Mouse (Mus musculus) gastrocnemius, adult 2 months (tissue): ENCODE results near the gene Mesd. TPM values are rescaled to one million over a fixed set of nuclear protein-coding genes. Genes with fewer than 3 reads are reported as not detected.
A peak's percentile ranks its signal among the peaks of the same experiment; 100 is the strongest.

Experiments
- DNase-seq: peaks from one replicate; pipeline ENCODE4 v3.0.0; 2022
- H3K27ac ChIP-seq: fragments of 200-600 bp; 2 replicates; pipeline ENCODE4 v1.8.1; 2022; ENCODE audit warnings: mild to moderate bottlenecking
- H3K4me3 ChIP-seq: fragments of 200-600 bp; 2 replicates; pipeline ENCODE4 v1.8.1; 2022; ENCODE audit warnings: mild to moderate bottlenecking, moderate library complexity
- CTCF ChIP-seq: fragments of 200-600 bp; IDR thresholded peaks from 2 replicates; pipeline ENCODE4 v1.8.1; 2022; ENCODE audit warnings: antibody characterized with exemption, mild to moderate bottlenecking, moderate library complexity
- intact Hi-C: fragments of 180-260 bp; cut with DNase I; formaldehyde crosslinking; loops from one replicate; pipeline ENCODE4 v1.15.1; 2025
- total RNA-seq, 2 experiments: library from RNA; stranded (reverse); gene quantifications; 2 replicates each; pipeline ENCODE4 v1.2.3; 2021

Mesd gene
- total RNA-seq, 2 experiments from 2014 or later, result 22.2 to 33.3 TPM

DNA sequence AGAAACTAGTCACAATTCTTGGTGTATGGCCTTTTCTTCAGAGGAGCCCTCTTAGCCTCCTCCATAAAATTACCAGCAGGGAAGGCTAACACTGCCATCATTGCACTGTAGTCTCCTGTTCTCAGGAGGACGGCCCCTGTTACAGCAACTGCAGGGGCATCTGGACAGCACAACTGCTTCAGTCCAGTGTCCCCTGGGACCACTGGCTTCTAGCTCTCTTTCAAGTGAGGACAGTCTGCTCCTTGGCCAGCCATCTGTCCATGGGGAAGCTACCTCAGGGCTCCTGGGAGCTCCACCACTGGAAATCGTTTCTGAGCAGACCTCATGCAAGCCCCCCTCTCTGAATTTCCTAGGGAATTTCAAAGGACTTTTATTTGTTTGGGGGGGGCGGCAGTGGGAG lies 16.3 kb downstream of the Mesd start:
- TF ChIP-seq CTCF, result no peak
- no peak overlapping the region for H3K27ac ChIP-seq
- no peak overlapping the region for H3K4me3 ChIP-seq
- intact Hi-C loops, result no loop called here
- no peak for DNase-seq

- no peak for DNase-seq
- intact Hi-C loops, result no loop called here
- Histone ChIP-seq H3K4me3 (no peak overlapping the region), H3K27ac (no peak overlapping the region)
- no peak for TF ChIP-seq CTCF
Measured at GRCm38 (mm10) chr7:83901425-83901824, 17.2 kb downstream of the Mesd start.

DNA sequence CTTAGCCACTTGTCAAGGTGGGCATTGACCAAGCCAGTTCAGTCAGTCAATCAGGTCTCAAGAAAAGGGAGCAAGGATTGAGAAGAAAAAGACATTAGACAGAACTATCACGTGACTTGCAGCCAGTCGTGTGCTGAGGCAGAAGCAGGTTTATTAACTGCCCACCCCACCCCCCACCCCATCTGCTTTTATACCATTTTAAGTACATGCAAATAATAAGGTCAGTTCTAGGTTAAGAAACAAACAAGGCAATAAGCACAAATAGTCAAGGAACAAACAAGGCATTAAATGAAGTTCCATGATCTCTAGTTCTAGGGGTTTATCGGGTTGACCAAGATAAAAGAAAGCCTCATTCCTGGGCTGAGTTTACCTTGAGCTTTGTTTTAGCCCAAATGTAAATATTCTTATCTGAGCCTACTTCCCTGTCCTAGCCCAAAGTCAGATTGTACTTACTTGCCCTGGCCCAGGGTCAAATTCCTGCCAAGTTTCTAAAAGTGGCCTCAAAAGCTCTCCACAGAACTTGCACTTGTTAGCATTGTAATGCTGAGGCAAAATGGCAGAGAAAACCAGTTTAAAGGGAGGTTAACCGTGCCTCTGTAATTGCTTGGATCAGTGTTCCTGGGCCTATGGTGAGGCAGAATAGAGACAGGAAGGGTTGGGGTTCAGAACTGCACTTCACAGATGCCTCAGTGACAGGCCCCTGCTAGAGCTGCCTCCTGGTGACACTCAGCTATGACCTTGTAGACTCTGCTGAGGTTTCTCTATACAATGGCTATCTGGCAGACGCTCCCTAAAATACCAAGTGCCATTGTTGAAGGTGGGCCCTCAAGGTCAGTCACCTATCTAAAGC lies 18.3 kb downstream of the Mesd start:
- DNase-seq, result no peak
- no peak overlapping the region for H3K27ac ChIP-seq
- no peak overlapping the region for H3K4me3 ChIP-seq
- intact Hi-C loops, result no loop called here
- no peak for TF ChIP-seq CTCF

DNA sequence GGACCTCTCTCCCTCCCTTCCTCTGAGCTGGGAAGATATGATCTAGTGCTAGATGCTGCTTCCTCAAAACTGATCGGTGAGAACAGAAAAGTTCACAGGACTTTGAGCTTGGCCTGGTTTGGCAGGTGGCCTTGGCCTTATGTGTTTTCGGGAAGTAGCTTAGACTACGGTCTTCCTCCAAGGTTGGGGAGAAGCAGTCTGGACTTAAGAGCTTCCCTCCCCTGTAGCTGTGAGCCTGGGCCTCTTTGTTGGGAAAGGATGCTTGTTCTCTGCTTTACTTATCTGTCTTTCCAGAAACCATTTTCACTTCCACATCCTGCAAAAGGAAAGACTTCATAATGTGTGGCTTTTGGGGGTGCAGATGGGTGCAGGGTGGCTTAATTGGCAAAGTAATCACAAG lies 20.6 kb downstream of the Mesd start:
- DNase-seq, result no peak
- TF ChIP-seq CTCF, result no peak
- intact Hi-C loops, result no loop called here
- Histone ChIP-seq H3K27ac (no peak overlapping the region), H3K4me3 (no peak overlapping the region)

DNA sequence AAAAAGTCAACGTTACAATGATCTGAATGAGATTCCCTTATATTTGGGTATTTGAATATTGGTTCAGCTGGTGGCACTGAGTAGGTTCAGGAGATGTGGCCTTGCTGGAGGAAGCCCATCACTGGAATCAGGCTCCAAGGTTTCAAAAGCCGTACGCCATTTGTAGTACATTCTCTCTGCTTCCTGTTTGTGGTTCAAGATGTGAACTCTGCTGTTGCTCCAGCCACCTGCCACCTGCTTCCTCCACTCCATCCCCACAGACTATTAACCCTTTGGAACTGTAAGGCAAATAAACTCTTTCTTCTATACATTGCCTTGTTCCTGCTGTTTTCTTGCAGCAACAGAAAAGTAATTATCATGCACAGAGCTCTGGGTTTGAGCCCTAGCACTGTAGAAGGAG lies 27.6 kb downstream of the Mesd start:
- intact Hi-C loops, result no loop called here

GRCm38 (mm10) chr7:83913405-83913932 lies 29.2 kb downstream of the Mesd start:
- intact Hi-C loops, result no loop called here
- TF ChIP-seq CTCF, result no peak
- H3K27ac ChIP-seq, result no peak overlapping the region
- H3K4me3 ChIP-seq, result no peak overlapping the region
- no peak for DNase-seq

More for the DNA sequence above, 27.6 kb downstream of the Mesd start:
- Histone ChIP-seq H3K27ac (no peak overlapping the region), H3K4me3 (no peak overlapping the region)
- TF ChIP-seq CTCF, result no peak
- no peak for DNase-seq

DNA sequence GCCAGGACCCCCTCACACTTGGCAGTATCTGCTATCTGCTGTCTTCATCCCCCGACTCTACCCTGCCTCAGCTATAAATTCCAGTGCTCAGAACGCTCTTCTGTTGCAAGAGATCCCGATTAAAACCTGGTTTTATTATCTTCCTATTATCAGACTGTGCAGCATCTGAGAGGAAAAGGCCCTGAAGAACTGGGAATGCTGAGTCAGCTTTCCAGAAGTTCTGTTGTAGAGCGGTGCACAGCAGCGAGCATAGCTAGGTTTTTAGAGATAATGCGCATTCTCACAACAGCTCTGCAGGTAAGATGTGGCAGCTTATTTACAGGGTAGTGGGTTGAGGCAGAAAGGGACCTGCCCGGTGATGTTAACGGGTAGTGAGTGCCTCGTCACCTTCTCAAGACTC lies 29.7 kb downstream of the Mesd start:
- H3K27ac ChIP-seq, result no peak overlapping the region
- TF ChIP-seq CTCF, result no peak
- no peak overlapping the region for H3K4me3 ChIP-seq
- intact Hi-C loops, result loop anchor here (1.0 kb wide), 3 partner anchors 172 to 442 kb away; partner anchors contain the start of gene Cemip
- DNase-seq, result no peak

GRCm38 (mm10) chr7:83914566-83914965 lies 30.3 kb downstream of the Mesd start:
- intact Hi-C loops, result loop anchor here (1.0 kb wide), 3 partner anchors 172 to 442 kb away; partner anchors contain the start of gene Cemip
- no peak overlapping the region for H3K27ac ChIP-seq
- TF ChIP-seq CTCF, result peak; percentile 95
- peak; percentile 80 for DNase-seq
- no peak overlapping the region for H3K4me3 ChIP-seq

DNA sequence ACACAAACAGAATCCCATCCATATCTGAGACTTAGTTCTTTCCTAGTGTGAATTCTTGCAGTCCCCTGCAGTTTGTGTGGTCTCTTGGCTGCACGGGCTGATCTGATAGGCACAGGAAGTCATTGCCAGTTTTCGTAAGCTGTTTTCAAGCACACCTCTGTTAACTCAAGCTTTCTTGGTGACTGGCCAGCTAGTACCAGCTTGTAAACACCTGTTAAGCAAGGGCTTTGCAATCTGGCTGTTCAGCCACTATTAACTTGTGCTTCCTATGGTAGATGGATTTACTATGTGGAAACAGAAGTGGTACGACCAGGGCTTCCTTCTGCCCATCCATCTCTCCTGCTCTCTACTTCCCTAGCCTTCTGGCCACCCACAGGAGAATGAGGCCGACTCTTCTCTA lies 36.0 kb downstream of the Mesd start:
- DNase-seq, result no peak
- H3K27ac ChIP-seq, result no peak overlapping the region
- intact Hi-C loops, result no loop called here
- TF ChIP-seq CTCF, result no peak
- no peak overlapping the region for H3K4me3 ChIP-seq

DNA sequence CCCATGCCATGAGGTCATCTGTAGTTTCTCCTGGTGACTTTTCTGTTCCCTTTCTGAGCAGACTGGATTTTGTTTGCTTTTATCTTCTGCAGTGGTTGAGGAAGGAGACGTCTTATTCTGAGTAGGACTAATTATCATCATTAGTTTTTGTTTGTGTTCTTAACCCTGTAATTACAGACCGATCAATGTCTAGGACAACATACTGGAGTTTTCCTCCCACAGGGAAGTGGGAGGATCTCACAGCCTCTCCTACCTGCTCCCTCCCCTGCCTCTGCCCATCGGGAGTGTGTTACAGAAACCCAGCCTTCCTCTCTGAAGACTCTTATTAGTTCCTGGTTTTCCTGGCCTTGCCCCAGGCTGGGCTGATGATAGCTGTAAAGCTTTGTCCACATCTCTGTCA lies 37.4 kb downstream of the Mesd start:
- Histone ChIP-seq H3K4me3 (no peak overlapping the region), H3K27ac (no peak overlapping the region)
- no peak for TF ChIP-seq CTCF
- intact Hi-C loops, result no loop called here
- no peak for DNase-seq

DNA sequence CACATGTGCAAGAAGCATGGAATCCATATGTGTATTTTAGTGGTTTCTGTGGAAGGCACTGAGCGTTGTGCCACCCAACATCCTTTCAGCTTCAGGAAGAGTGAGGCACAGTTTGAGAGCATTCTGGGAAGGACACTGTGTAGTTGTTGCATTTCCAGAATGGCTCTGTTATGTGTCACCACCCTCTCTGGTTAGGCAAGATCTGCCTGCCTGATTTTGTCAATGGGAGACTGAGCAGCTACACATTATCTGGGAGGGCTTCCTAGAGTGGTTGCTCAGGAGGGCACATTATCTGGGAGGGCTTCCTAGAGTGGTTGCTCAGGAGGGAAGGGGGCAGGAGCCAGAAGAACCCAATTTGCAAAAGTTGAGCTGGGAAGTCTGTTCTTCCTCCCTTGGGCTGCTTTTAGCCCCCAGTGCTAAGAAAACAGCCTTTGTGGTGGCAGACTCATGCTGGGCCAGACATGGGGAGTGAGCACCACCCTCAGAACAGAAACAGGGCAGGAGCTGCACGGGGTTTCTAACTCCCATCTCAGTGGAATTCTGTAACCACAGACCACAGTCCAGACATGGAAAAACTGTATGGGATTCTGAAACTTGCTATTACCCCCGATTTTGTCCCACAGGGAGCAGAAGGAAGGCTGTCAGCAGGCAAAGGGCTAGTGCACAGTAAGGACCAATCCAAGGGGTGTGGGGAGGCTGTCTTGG lies 54.9 kb downstream of the Mesd start:
- Histone ChIP-seq H3K4me3 (no peak overlapping the region), H3K27ac (no peak overlapping the region)
- no peak for TF ChIP-seq CTCF
- DNase-seq, result no peak
- intact Hi-C loops, result no loop called here

- Histone ChIP-seq H3K4me3 (no peak overlapping the region), H3K27ac (no peak overlapping the region)
- no peak for DNase-seq
- TF ChIP-seq CTCF, result no peak
- intact Hi-C loops, result no loop called here
Measured at GRCm38 (mm10) chr7:83940136-83940535, 55.9 kb downstream of the Mesd start.

DNA sequence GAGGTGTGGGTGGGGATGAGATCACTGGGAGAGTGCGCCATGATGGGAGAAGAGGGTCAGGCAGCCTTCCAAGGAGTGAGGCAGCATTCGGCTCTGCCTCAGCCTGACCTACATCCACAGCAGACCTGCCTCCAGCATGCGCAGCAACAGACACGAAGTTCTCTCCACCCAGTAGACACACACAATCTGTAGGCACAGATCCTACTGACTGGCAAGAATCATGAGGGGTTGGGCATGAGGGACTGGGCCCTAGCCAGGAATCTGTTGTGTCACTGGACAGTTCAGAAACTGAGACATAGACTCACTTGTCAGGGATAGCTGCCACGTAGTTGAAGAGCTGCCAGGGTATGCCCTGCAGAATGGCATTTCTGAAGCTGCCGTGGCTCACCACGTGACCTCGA lies 57.4 kb downstream of the Mesd start:
- Histone ChIP-seq H3K27ac (no peak overlapping the region), H3K4me3 (no peak overlapping the region)
- no peak for TF ChIP-seq CTCF
- DNase-seq, result peak; percentile 65
- intact Hi-C loops, result no loop called here
